Mouse (Mus musculus) CH12.LX (cell line): ENCODE results near the gene Kcnn4. TPM values are rescaled to one million over a fixed set of nuclear protein-coding genes. Genes with fewer than 3 reads are reported as not detected.
A peak's percentile ranks its signal among the peaks of the same experiment; 100 is the strongest.

Source experiments
- DNase-seq: peaks from one replicate; pipeline ENCODE4 v3.0.0-alpha.2; 2013; ENCODE audit errors: extremely low read depth
- H3K27ac ChIP-seq: 2 replicates; pipeline ENCODE4 v1.5.1; 2012; ENCODE audit warnings: low read depth, mild to moderate bottlenecking, control low read depth, moderate library complexity; ENCODE audit not compliant: insufficient read depth
- H3K27me3 ChIP-seq: replicated peaks from 2 replicates; pipeline ENCODE3; 2012; ENCODE audit warnings: inconsistent platforms
- H3K36me3 ChIP-seq, 2 experiments: replicated peaks in 1 of 2; 2 replicates each; pipeline versions ENCODE3 to v1.6.1; 2012; ENCODE audit warnings: inconsistent platforms in 1 of 2, low read length in 1 of 2, mild to moderate bottlenecking in 1 of 2, mixed read lengths in 1 of 2, moderate library complexity in 1 of 2; ENCODE audit not compliant: control insufficient read depth in 1 of 2, insufficient read depth in 1 of 2
- H3K4me1 ChIP-seq, 2 experiments: 2 replicates each; pipeline ENCODE4 v1.6.1; 2012; ENCODE audit warnings: inconsistent platforms in 1 of 2, moderate library complexity in 1 of 2; ENCODE audit not compliant: insufficient read depth in 2 of 2, control insufficient read depth in 1 of 2
- H3K4me2 ChIP-seq: 2 replicates; pipeline ENCODE4 v1.6.1; 2012; ENCODE audit warnings: low read depth, mild to moderate bottlenecking, control low read depth; ENCODE audit not compliant: poor library complexity, insufficient read depth, severe bottlenecking
- H3K4me3 ChIP-seq, 3 experiments: fragments of 150-350 bp in 1 of 3; sonication (generic) in 1 of 3; replicated peaks in 1 of 3; 2 replicates each; pipeline versions ENCODE3 to v1.5.1; 2011 to 2012; ENCODE audit warnings: low read depth in 2 of 3, low read length in 2 of 3, mild to moderate bottlenecking in 2 of 3, moderate library complexity in 2 of 3, control low read depth in 1 of 3, improper control_type of control experiment in 1 of 3, inconsistent platforms in 1 of 3, mixed read lengths in 1 of 3; ENCODE audit not compliant: poor library complexity in 1 of 3
- H3K79me2 ChIP-seq: replicated peaks from 2 replicates; pipeline ENCODE4 v1.6.1; 2012; ENCODE audit warnings: mild to moderate bottlenecking, moderate library complexity; ENCODE audit not compliant: control insufficient read depth, poor library complexity, insufficient read depth, severe bottlenecking; ENCODE audit errors: extremely low read depth
- H3K9ac ChIP-seq: 2 replicates; pipeline ENCODE4 v1.6.1; 2012; ENCODE audit warnings: low read depth, mild to moderate bottlenecking, control low read depth, moderate library complexity; ENCODE audit not compliant: insufficient read depth
- H3K9me3 ChIP-seq: replicated peaks from 2 replicates; pipeline ENCODE3; 2012; ENCODE audit warnings: low read length, inconsistent platforms, mixed read lengths
- BHLHE40 ChIP-seq: IDR thresholded peaks from 2 replicates; pipeline ENCODE4 v1.6.1; 2011; ENCODE audit warnings: mild to moderate bottlenecking, low read depth, low read length, improper control_type of control experiment
- CHD2 ChIP-seq: IDR thresholded peaks from 2 replicates; pipeline ENCODE4 v1.6.1; 2011; ENCODE audit warnings: low read length, improper control_type of control experiment
- CTCF ChIP-seq, 2 experiments: IDR thresholded peaks in 1 of 2; conservative IDR thresholded peaks in 1 of 2; 2 replicates each; pipeline ENCODE4 v1.5.1; 2011 to 2012; ENCODE audit warnings: low read depth in 2 of 2, low read length in 2 of 2, improper control_type of control experiment in 1 of 2, inconsistent platforms in 1 of 2, mild to moderate bottlenecking in 1 of 2, moderate library complexity in 1 of 2
- ELF1 ChIP-seq: IDR thresholded peaks from 2 replicates; pipeline ENCODE4 v1.6.1; 2014; ENCODE audit warnings: low read depth, mild to moderate bottlenecking, inconsistent platforms, low read length, improper control_type of control experiment
- EP300 ChIP-seq: IDR thresholded peaks from 2 replicates; pipeline ENCODE4 v1.6.1; 2011; ENCODE audit warnings: low read length, improper control_type of control experiment
- ETS1 ChIP-seq: conservative IDR thresholded peaks from 2 replicates; pipeline ENCODE4 v1.6.1; 2012; ENCODE audit warnings: low read depth, mild to moderate bottlenecking, inconsistent platforms, low read length, improper control_type of control experiment, moderate library complexity
- GABPA ChIP-seq: IDR thresholded peaks from 2 replicates; pipeline ENCODE4 v1.6.1; 2012; ENCODE audit warnings: low read depth, low read length, improper control_type of control experiment, inconsistent platforms; ENCODE audit not compliant: insufficient replicate concordance
- IRF4 ChIP-seq: IDR thresholded peaks from 2 replicates; pipeline ENCODE4 v1.6.1; 2014; ENCODE audit warnings: low read depth, mild to moderate bottlenecking, inconsistent platforms, low read length, improper control_type of control experiment
- JUN ChIP-seq: IDR thresholded peaks from 2 replicates; pipeline ENCODE4 v1.6.1; 2011; ENCODE audit warnings: low read depth, mild to moderate bottlenecking, low read length, improper control_type of control experiment, moderate library complexity; ENCODE audit not compliant: insufficient read depth
- JUND ChIP-seq: conservative IDR thresholded peaks from 2 replicates; pipeline ENCODE4 v1.6.1; 2011; ENCODE audit warnings: low read depth, low read length, improper control_type of control experiment
- MAFK ChIP-seq: IDR thresholded peaks from 2 replicates; pipeline ENCODE4 v1.6.1; 2011; ENCODE audit warnings: low read length, improper control_type of control experiment; ENCODE audit not compliant: insufficient replicate concordance
- MAZ ChIP-seq: IDR thresholded peaks from 2 replicates; pipeline ENCODE4 v1.6.1; 2012; ENCODE audit warnings: low read depth, mild to moderate bottlenecking, inconsistent platforms, low read length, improper control_type of control experiment, moderate library complexity
- MEF2A ChIP-seq: IDR thresholded peaks from 2 replicates; pipeline ENCODE4 v1.6.1; 2014; ENCODE audit warnings: low read depth, mild to moderate bottlenecking, inconsistent platforms, low read length, improper control_type of control experiment, borderline replicate concordance
- MXI1 ChIP-seq: IDR thresholded peaks from 2 replicates; pipeline ENCODE4 v1.6.1; 2011; ENCODE audit warnings: mild to moderate bottlenecking, low read depth, low read length, improper control_type of control experiment
- NELFE ChIP-seq: IDR thresholded peaks from 2 replicates; pipeline ENCODE4 v1.6.1; 2011; ENCODE audit warnings: low read depth, low read length, improper control_type of control experiment
- PAX5 ChIP-seq: IDR thresholded peaks from 2 replicates; pipeline ENCODE4 v1.6.1; 2012; ENCODE audit warnings: low read length, inconsistent platforms, mixed read lengths
- POLR2AphosphoS2 ChIP-seq: IDR thresholded peaks from 2 replicates; pipeline ENCODE4 v1.6.1; 2011; ENCODE audit warnings: low read depth, low read length, improper control_type of control experiment
- RAD21 ChIP-seq: IDR thresholded peaks from 2 replicates; pipeline ENCODE4 v1.6.1; 2011; ENCODE audit warnings: low read depth, mild to moderate bottlenecking, low read length, improper control_type of control experiment, moderate library complexity
- SIN3A ChIP-seq: IDR thresholded peaks from 2 replicates; pipeline ENCODE4 v1.6.1; 2012; ENCODE audit warnings: low read length, improper control_type of control experiment, inconsistent platforms
- SMC3 ChIP-seq: IDR thresholded peaks from 2 replicates; pipeline ENCODE4 v1.6.1; 2011; ENCODE audit warnings: low read depth, low read length, improper control_type of control experiment
- TBP ChIP-seq: conservative IDR thresholded peaks from 2 replicates; pipeline ENCODE4 v1.6.1; 2011; ENCODE audit warnings: low read depth, low read length, improper control_type of control experiment
- TCF12 ChIP-seq: IDR thresholded peaks from 2 replicates; pipeline ENCODE4 v1.6.1; 2014; ENCODE audit warnings: low read depth, mild to moderate bottlenecking, inconsistent platforms, low read length, improper control_type of control experiment
- UBTF ChIP-seq: IDR thresholded peaks from 2 replicates; pipeline ENCODE4 v1.6.1; 2012; ENCODE audit warnings: low read depth, mild to moderate bottlenecking, inconsistent platforms, low read length, improper control_type of control experiment, moderate library complexity
- USF2 ChIP-seq: conservative IDR thresholded peaks from 2 replicates; pipeline ENCODE4 v1.6.1; 2011; ENCODE audit warnings: low read depth, low read length, improper control_type of control experiment
- ZC3H11A ChIP-seq: IDR thresholded peaks from 2 replicates; pipeline ENCODE4 v1.6.1; 2012; ENCODE audit warnings: low read depth, mild to moderate bottlenecking, inconsistent platforms, low read length, improper control_type of control experiment
- ZMIZ1 ChIP-seq: IDR thresholded peaks from 2 replicates; pipeline ENCODE4 v1.6.1; 2012; ENCODE audit warnings: low read depth, mild to moderate bottlenecking, inconsistent platforms, low read length, improper control_type of control experiment
- dilution Hi-C: fragments of 300-500 bp; cut with MboI; formaldehyde crosslinking; loops from 2 replicates; pipeline ENCODE4 v1.14.3; 2020; ENCODE audit warnings: low sequenced_read_pairs; ENCODE audit not compliant: extremely low pct_unique_long_range_greater_than_20kb, extremely low pct_ligation_motif_present
- in situ Hi-C: fragments of 300-500 bp; cut with MboI; formaldehyde crosslinking; loops from 3 replicates; pipeline ENCODE4 v1.14.3; 2019; ENCODE audit warnings: low sequenced_read_pairs, low pct_ligation_motif_present, low pct_unique_long_range_greater_than_20kb, mixed read lengths
- polyA plus RNA-seq: library from polyadenylated mRNA; unstranded; fragments of >175 nt; gene quantifications from 2 replicates; pipeline ENCODE4 v1.2.1, GENCODE M21; 2012; ENCODE audit warnings: low read depth; ENCODE audit not compliant: insufficient read length
- total RNA-seq, 2 experiments: library from RNA; depleted of rRNA; stranded (reverse); fragments of 300-350 nt in 1 of 2; fragments of >200 nt in 1 of 2; gene quantifications; 2 replicates each; pipeline ENCODE4 v1.2.3; 2012 to 2014

The Kcnn4 gene
- total and polyA plus RNA-seq, 3 experiments: 8.2 to 12.9 (median 10.5) TPM

DNA sequence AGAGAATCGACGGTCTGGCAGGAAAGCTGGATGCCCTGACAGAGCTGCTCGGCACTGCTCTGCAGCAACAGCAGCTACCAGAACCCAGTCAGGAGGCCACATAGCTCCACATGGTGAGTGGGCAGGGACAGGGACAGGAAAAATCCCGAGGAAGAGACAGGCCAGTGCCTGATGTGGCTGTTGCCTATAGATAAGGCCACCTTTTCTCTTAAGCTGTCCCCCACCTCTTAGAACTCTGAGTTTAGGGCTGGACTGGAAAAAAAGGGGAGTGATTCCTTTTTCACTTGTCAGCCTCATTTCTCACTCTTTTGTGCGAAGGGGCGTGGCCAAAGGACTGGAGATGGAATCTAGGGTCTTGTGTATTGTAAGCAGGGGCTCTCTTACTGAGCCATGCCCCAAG, 14.0 kb downstream of the Kcnn4 start:
- Histone ChIP-seq H3K79me2 (no peaks in the 10 kb centered on the region), H3K27me3 (no peaks in the 10 kb centered on the region), H3K9ac (no peak overlapping the region), H3K4me3 (no peak overlapping the region), H3K4me2 (no peak overlapping the region), H3K4me1 (peaks cover 26 to 61% of the 10 kb centered on the region in 2 experiments), H3K27ac (no peak overlapping the region), H3K9me3 (no peaks in the 10 kb centered on the region), H3K36me3 (peaks cover 0 to 21% of the 10 kb centered on the region in 2 experiments)
- TF ChIP-seq JUN: no peak
- TF ChIP-seq TCF12: no peak
- no peak for TF ChIP-seq USF2
- TF ChIP-seq SMC3: no peak
- no peak for TF ChIP-seq UBTF
- TF ChIP-seq TBP: no peak
- no peak for TF ChIP-seq GABPA
- TF ChIP-seq MAFK: no peak
- no peak for TF ChIP-seq ELF1
- no peak for TF ChIP-seq ZMIZ1
- TF ChIP-seq BHLHE40: no peak
- TF ChIP-seq MXI1: no peak
- TF ChIP-seq IRF4: no peak
- TF ChIP-seq POLR2AphosphoS2: no peak
- TF ChIP-seq EP300: no peak
- TF ChIP-seq PAX5: no peak
- TF ChIP-seq ZC3H11A: no peak
- no peak for TF ChIP-seq ETS1
- in situ Hi-C loops: loop anchor here (25.0 kb wide), 1 partner anchor 422 kb away; the partner anchor contains the start of genes Vmn1r180 and Vmn1r181
- dilution Hi-C loops: no loop called here
- DNase-seq: no peak

- peak; percentile 62; the same call in 1 of the 2 replicates for TF ChIP-seq NELFE
- TF ChIP-seq CHD2: no peak
- TF ChIP-seq USF2: no peak
- 0 out of 2 replicates have a peak, but pooled peaks have one; percentile 9 for TF ChIP-seq ELF1
- no peak for TF ChIP-seq IRF4
- TF ChIP-seq JUND: no peak
- no peak for TF ChIP-seq BHLHE40
- TF ChIP-seq MAZ: no peak
- TF ChIP-seq ZC3H11A: peak; percentile 93
- peak; percentile 87 for TF ChIP-seq RAD21
- peak; percentile 68 to 96 for TF ChIP-seq CTCF (conservative IDR thresholded peaks at IDR 0.05 in 1 of 2, IDR thresholded peaks at IDR 0.05 in 1 of 2; ENCODE audit: low read depth in 2 of 2, low read length in 2 of 2)
- TF ChIP-seq SMC3: peak; percentile 97
- TF ChIP-seq SIN3A: 0 out of 2 replicates have a peak, but pooled peaks have one; percentile 45
- 0 out of 2 replicates have a peak, but pooled peaks have one; percentile 23 for TF ChIP-seq MEF2A
- no peak for TF ChIP-seq POLR2AphosphoS2
- TF ChIP-seq, all 38 proteins: peak for 8
- dilution Hi-C loops: no loop called here
- DNase-seq: peak; percentile 62
- in situ Hi-C loops: loop anchor here (25.0 kb wide), 1 partner anchor 423 kb away; the partner anchor contains the start of genes Vmn1r180 and Vmn1r181
- Histone ChIP-seq H3K4me3 (no peak overlapping the region), H3K27ac (no peak overlapping the region), H3K4me2 (no peak overlapping the region), H3K4me1 (peaks cover 24 to 61% of the 10 kb centered on the region in 2 experiments), H3K9ac (no peak overlapping the region), H3K9me3 (no peaks in the 10 kb centered on the region), H3K27me3 (no peaks in the 10 kb centered on the region), H3K36me3 (peaks cover 0 to 21% of the 10 kb centered on the region in 2 experiments), H3K79me2 (no peaks in the 10 kb centered on the region)
Measured at GRCm38 (mm10) chr7:24384827-24385226, 14.8 kb downstream of the Kcnn4 start.
